Mouse (Mus musculus) CH12.LX (cell line): Measurements from ENCODE around the gene Cybrd1. TPM values are rescaled to one million over a fixed set of nuclear protein-coding genes. Genes with fewer than 3 reads are reported as not detected.

Source experiments
- DNase-seq: peaks from one replicate; pipeline ENCODE4 v3.0.0-alpha.2; 2013; ENCODE audit errors: extremely low read depth
- H3K27ac ChIP-seq: 2 replicates; pipeline ENCODE4 v1.5.1; 2012; ENCODE audit warnings: low read depth, mild to moderate bottlenecking, control low read depth, moderate library complexity; ENCODE audit not compliant: insufficient read depth
- H3K27me3 ChIP-seq: replicated peaks from 2 replicates; pipeline ENCODE3; 2012; ENCODE audit warnings: inconsistent platforms
- H3K36me3 ChIP-seq, 2 experiments: replicated peaks in 1 of 2; 2 replicates each; pipeline versions ENCODE3 to v1.6.1; 2012; ENCODE audit warnings: inconsistent platforms in 1 of 2, low read length in 1 of 2, mild to moderate bottlenecking in 1 of 2, mixed read lengths in 1 of 2, moderate library complexity in 1 of 2; ENCODE audit not compliant: control insufficient read depth in 1 of 2, insufficient read depth in 1 of 2
- H3K4me1 ChIP-seq, 2 experiments: 2 replicates each; pipeline ENCODE4 v1.6.1; 2012; ENCODE audit warnings: inconsistent platforms in 1 of 2, moderate library complexity in 1 of 2; ENCODE audit not compliant: insufficient read depth in 2 of 2, control insufficient read depth in 1 of 2
- H3K4me2 ChIP-seq: 2 replicates; pipeline ENCODE4 v1.6.1; 2012; ENCODE audit warnings: low read depth, mild to moderate bottlenecking, control low read depth; ENCODE audit not compliant: poor library complexity, insufficient read depth, severe bottlenecking
- H3K4me3 ChIP-seq, 3 experiments: fragments of 150-350 bp in 1 of 3; sonication (generic) in 1 of 3; replicated peaks in 1 of 3; 2 replicates each; pipeline versions ENCODE3 to v1.5.1; 2011 to 2012; ENCODE audit warnings: low read depth in 2 of 3, low read length in 2 of 3, mild to moderate bottlenecking in 2 of 3, moderate library complexity in 2 of 3, control low read depth in 1 of 3, improper control_type of control experiment in 1 of 3, inconsistent platforms in 1 of 3, mixed read lengths in 1 of 3; ENCODE audit not compliant: poor library complexity in 1 of 3
- H3K79me2 ChIP-seq: replicated peaks from 2 replicates; pipeline ENCODE4 v1.6.1; 2012; ENCODE audit warnings: mild to moderate bottlenecking, moderate library complexity; ENCODE audit not compliant: control insufficient read depth, poor library complexity, insufficient read depth, severe bottlenecking; ENCODE audit errors: extremely low read depth
- H3K9ac ChIP-seq: 2 replicates; pipeline ENCODE4 v1.6.1; 2012; ENCODE audit warnings: low read depth, mild to moderate bottlenecking, control low read depth, moderate library complexity; ENCODE audit not compliant: insufficient read depth
- H3K9me3 ChIP-seq: replicated peaks from 2 replicates; pipeline ENCODE3; 2012; ENCODE audit warnings: low read length, inconsistent platforms, mixed read lengths
- BHLHE40 ChIP-seq: IDR thresholded peaks from 2 replicates; pipeline ENCODE4 v1.6.1; 2011; ENCODE audit warnings: mild to moderate bottlenecking, low read depth, low read length, improper control_type of control experiment
- CHD1 ChIP-seq: IDR thresholded peaks from 2 replicates; pipeline ENCODE4 v1.6.1; 2012; ENCODE audit warnings: low read depth, low read length, improper control_type of control experiment, inconsistent platforms
- CHD2 ChIP-seq: IDR thresholded peaks from 2 replicates; pipeline ENCODE4 v1.6.1; 2011; ENCODE audit warnings: low read length, improper control_type of control experiment
- EP300 ChIP-seq: IDR thresholded peaks from 2 replicates; pipeline ENCODE4 v1.6.1; 2011; ENCODE audit warnings: low read length, improper control_type of control experiment
- IRF4 ChIP-seq: IDR thresholded peaks from 2 replicates; pipeline ENCODE4 v1.6.1; 2014; ENCODE audit warnings: low read depth, mild to moderate bottlenecking, inconsistent platforms, low read length, improper control_type of control experiment
- JUN ChIP-seq: IDR thresholded peaks from 2 replicates; pipeline ENCODE4 v1.6.1; 2011; ENCODE audit warnings: low read depth, mild to moderate bottlenecking, low read length, improper control_type of control experiment, moderate library complexity; ENCODE audit not compliant: insufficient read depth
- KAT2A ChIP-seq: IDR thresholded peaks from 2 replicates; pipeline ENCODE4 v1.6.1; 2012; ENCODE audit warnings: low read length, improper control_type of control experiment, inconsistent platforms; ENCODE audit not compliant: insufficient replicate concordance
- MXI1 ChIP-seq: IDR thresholded peaks from 2 replicates; pipeline ENCODE4 v1.6.1; 2011; ENCODE audit warnings: mild to moderate bottlenecking, low read depth, low read length, improper control_type of control experiment
- MYC ChIP-seq: IDR thresholded peaks from 2 replicates; pipeline ENCODE4 v1.6.1; 2011; ENCODE audit warnings: low read depth, mild to moderate bottlenecking, improper control_type of control experiment, low read length
- POLR2A ChIP-seq: IDR thresholded peaks from 2 replicates; pipeline ENCODE4 v1.6.1; 2011; ENCODE audit warnings: low read depth, mild to moderate bottlenecking, improper control_type of control experiment, low read length
- SIN3A ChIP-seq: IDR thresholded peaks from 2 replicates; pipeline ENCODE4 v1.6.1; 2012; ENCODE audit warnings: low read length, improper control_type of control experiment, inconsistent platforms
- SMC3 ChIP-seq: IDR thresholded peaks from 2 replicates; pipeline ENCODE4 v1.6.1; 2011; ENCODE audit warnings: low read depth, low read length, improper control_type of control experiment
- TBP ChIP-seq: conservative IDR thresholded peaks from 2 replicates; pipeline ENCODE4 v1.6.1; 2011; ENCODE audit warnings: low read depth, low read length, improper control_type of control experiment
- TCF12 ChIP-seq: IDR thresholded peaks from 2 replicates; pipeline ENCODE4 v1.6.1; 2014; ENCODE audit warnings: low read depth, mild to moderate bottlenecking, inconsistent platforms, low read length, improper control_type of control experiment
- UBTF ChIP-seq: IDR thresholded peaks from 2 replicates; pipeline ENCODE4 v1.6.1; 2012; ENCODE audit warnings: low read depth, mild to moderate bottlenecking, inconsistent platforms, low read length, improper control_type of control experiment, moderate library complexity
- USF1 ChIP-seq: IDR thresholded peaks from 2 replicates; pipeline ENCODE4 v1.6.1; 2014; ENCODE audit warnings: low read depth, mild to moderate bottlenecking, inconsistent platforms, low read length, improper control_type of control experiment
- ZKSCAN1 ChIP-seq: IDR thresholded peaks from 2 replicates; pipeline ENCODE4 v1.6.1; 2012; ENCODE audit warnings: low read depth, inconsistent platforms, low read length, improper control_type of control experiment, borderline replicate concordance
- dilution Hi-C: fragments of 300-500 bp; cut with MboI; formaldehyde crosslinking; loops from 2 replicates; pipeline ENCODE4 v1.14.3; 2020; ENCODE audit warnings: low sequenced_read_pairs; ENCODE audit not compliant: extremely low pct_unique_long_range_greater_than_20kb, extremely low pct_ligation_motif_present
- in situ Hi-C: fragments of 300-500 bp; cut with MboI; formaldehyde crosslinking; loops from 3 replicates; pipeline ENCODE4 v1.14.3; 2019; ENCODE audit warnings: low sequenced_read_pairs, low pct_ligation_motif_present, low pct_unique_long_range_greater_than_20kb, mixed read lengths
- polyA plus RNA-seq: library from polyadenylated mRNA; unstranded; fragments of >175 nt; gene quantifications from 2 replicates; pipeline ENCODE4 v1.2.1, GENCODE M21; 2012; ENCODE audit warnings: low read depth; ENCODE audit not compliant: insufficient read length
- total RNA-seq, 2 experiments: library from RNA; depleted of rRNA; stranded (reverse); fragments of 300-350 nt in 1 of 2; fragments of >200 nt in 1 of 2; gene quantifications; 2 replicates each; pipeline ENCODE4 v1.2.3; 2012 to 2014

The Cybrd1 gene
- total and polyA plus RNA-seq, 3 experiments = not detected

DNA sequence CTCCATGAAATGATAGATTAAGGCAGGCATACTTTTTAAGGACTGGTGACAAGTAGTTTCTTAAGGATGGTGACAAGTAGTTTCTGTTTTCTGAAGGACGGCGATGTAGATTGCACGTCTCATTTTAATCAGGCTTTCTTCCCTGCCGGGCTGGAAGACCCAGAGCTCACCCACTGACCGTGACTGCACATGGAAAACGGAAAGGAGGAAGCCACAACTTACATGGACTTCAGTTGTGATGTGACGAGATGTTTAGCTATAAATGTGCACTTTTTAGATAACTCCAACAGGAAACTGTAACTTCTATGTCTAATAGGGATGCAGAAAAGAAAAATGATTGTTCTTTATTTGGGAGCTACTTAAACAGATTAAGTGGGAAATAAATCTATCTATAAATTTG is 24.7 kb downstream of the Cybrd1 start:
- no peaks in the 10 kb centered on the region for H3K36me3 ChIP-seq
- no peak overlapping the region for H3K9ac ChIP-seq
- H3K27ac ChIP-seq = no peak overlapping the region
- in situ Hi-C loops = loop anchor here (10.0 kb wide), 1 partner anchor 62 kb away; no protein-coding TSS in a partner anchor
- no peak overlapping the region for H3K4me2 ChIP-seq
- H3K4me1 ChIP-seq = no peaks in the 10 kb centered on the region
- no peak for TF ChIP-seq CHD1
- no peak for TF ChIP-seq MXI1
- TF ChIP-seq MYC = no peak
- TF ChIP-seq EP300 = no peak
- TF ChIP-seq CHD2 = no peak
- TF ChIP-seq JUN = no peak
- TF ChIP-seq ZKSCAN1 = no peak
- no peak for TF ChIP-seq KAT2A
- TF ChIP-seq, all 38 proteins: peak for 0
- H3K27me3 ChIP-seq = no peaks in the 10 kb centered on the region
- no peak for DNase-seq
- peaks cover 2% of the 10 kb centered on the region for H3K9me3 ChIP-seq
- no peaks in the 10 kb centered on the region for H3K79me2 ChIP-seq
- no peak overlapping the region for H3K4me3 ChIP-seq
- dilution Hi-C loops = no loop called here

DNA sequence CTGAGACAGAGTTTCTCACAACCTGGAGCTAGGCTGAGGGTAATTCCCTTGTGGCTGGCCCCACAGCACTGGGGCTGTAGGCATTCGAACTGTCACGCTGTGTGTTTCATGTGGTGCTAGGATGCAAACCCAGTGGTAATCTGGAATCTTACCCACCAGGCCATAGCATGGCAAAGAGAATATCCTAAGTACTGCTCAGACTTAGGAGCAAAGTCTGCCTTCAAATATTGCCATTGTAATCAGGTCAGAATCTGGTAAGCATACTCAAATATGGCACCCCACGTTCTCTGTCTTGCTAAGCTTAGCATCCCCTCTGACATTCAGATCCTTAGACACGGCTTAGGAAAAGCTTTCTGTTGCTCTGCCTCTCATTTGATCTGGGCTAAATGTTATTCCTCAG is 28.1 kb downstream of the Cybrd1 start:
- H3K27me3 ChIP-seq = no peaks in the 10 kb centered on the region
- in situ Hi-C loops = loop anchor here (10.0 kb wide), 1 partner anchor 59 kb away; no protein-coding TSS in a partner anchor
- dilution Hi-C loops = no loop called here
- H3K4me3 ChIP-seq = no peak overlapping the region
- H3K36me3 ChIP-seq = no peaks in the 10 kb centered on the region
- no peak for DNase-seq
- no peak overlapping the region for H3K9ac ChIP-seq
- peaks cover 6 to 10% of the 10 kb centered on the region in 2 experiments for H3K4me1 ChIP-seq
- no peak overlapping the region for H3K4me2 ChIP-seq
- no peak for TF ChIP-seq TCF12
- TF ChIP-seq SMC3 = no peak
- no peak for TF ChIP-seq IRF4
- TF ChIP-seq TBP = no peak
- no peak for TF ChIP-seq USF1
- TF ChIP-seq KAT2A = no peak
- no peak for TF ChIP-seq POLR2A
- TF ChIP-seq SIN3A = no peak
- no peak for TF ChIP-seq UBTF
- TF ChIP-seq BHLHE40 = no peak
- H3K27ac ChIP-seq = no peak overlapping the region
- H3K9me3 ChIP-seq = no peaks in the 10 kb centered on the region
- no peaks in the 10 kb centered on the region for H3K79me2 ChIP-seq
